Mouse (Mus musculus) liver, postnatal 0 days (tissue): ENCODE data around the gene Plp1. TPM values are rescaled to one million over a fixed set of nuclear protein-coding genes. Genes with fewer than 3 reads are reported as not detected.

Source experiments
- ATAC-seq: fragments of 200-750 bp; cut with Nextera tagmentation; 2 replicates; pipeline ENCODE4 v1.8.0; 2017; ENCODE audit warnings: mild to moderate bottlenecking, moderate library complexity
- DNase-seq: peaks from one replicate; pipeline ENCODE4 v3.0.0-alpha.2; 2016
- H3K27ac ChIP-seq: fragments of 300-500 bp; sonication (generic); 2 replicates; pipeline ENCODE4 v1.5.1; 2014; ENCODE audit warnings: antibody characterized with exemption, moderate library complexity, mild to moderate bottlenecking, low read depth
- H3K27me3 ChIP-seq: fragments of 300-500 bp; sonication (generic); 2 replicates; pipeline ENCODE4 v1.6.1; 2014; ENCODE audit warnings: low read length, control low read depth, mixed read lengths; ENCODE audit not compliant: insufficient read depth
- H3K36me3 ChIP-seq: fragments of 300-500 bp; sonication (generic); replicated peaks from 2 replicates; pipeline ENCODE4 v1.6.1; 2014; ENCODE audit warnings: mild to moderate bottlenecking, control low read depth, low read length, moderate library complexity, mixed read lengths; ENCODE audit not compliant: insufficient read depth
- H3K4me1 ChIP-seq: fragments of 300-500 bp; sonication (generic); 2 replicates; pipeline ENCODE4 v1.6.1; 2014; ENCODE audit warnings: antibody characterized with exemption, mild to moderate bottlenecking, control low read depth; ENCODE audit not compliant: insufficient read depth
- H3K4me2 ChIP-seq: fragments of 300-500 bp; sonication (generic); 2 replicates; pipeline ENCODE4 v1.6.1; 2014; ENCODE audit warnings: low read depth, mild to moderate bottlenecking, low read length, moderate library complexity, mixed read lengths
- H3K4me3 ChIP-seq: fragments of 300-500 bp; sonication (generic); 2 replicates; pipeline ENCODE4 v1.5.1; 2014; ENCODE audit warnings: low read depth, low read length
- H3K9ac ChIP-seq: fragments of 300-500 bp; sonication (generic); replicated peaks from 2 replicates; pipeline ENCODE4 v1.6.1; 2014; ENCODE audit warnings: mild to moderate bottlenecking, moderate library complexity
- H3K9me3 ChIP-seq: fragments of 300-500 bp; sonication (generic); 2 replicates; pipeline ENCODE4 v1.6.1; 2016; ENCODE audit warnings: mild to moderate bottlenecking, control low read depth, low read length, mixed read lengths
- CTCF ChIP-seq: sonication (generic); IDR thresholded peaks from 2 replicates; pipeline ENCODE4 v1.5.1; 2016; ENCODE audit warnings: antibody characterized with exemption, low read depth
- EP300 ChIP-seq: IDR thresholded peaks from 2 replicates; pipeline ENCODE4 v1.6.1; 2016; ENCODE audit warnings: antibody characterized with exemption, low read depth, mild to moderate bottlenecking
- WGBS: fragments of 180-500 bp; shearing (Covaris S2); extraction: QIAGEN DNeasy Blood & Tissue Kit; methylation state at CpG from one replicate; pipeline ENCODE4 v1.1.7; 2014; ENCODE audit not compliant: insufficient replicate concordance; 5-methylcytosine and 5-hydroxymethylcytosine counted together
- polyA plus RNA-seq: library from polyadenylated mRNA; unstranded; fragments of >200 nt; fragmentation: Nextera tagmentation; extraction: Ambion mirVana; gene quantifications from 2 replicates; pipeline ENCODE4 v1.2.1, GENCODE M21; 2015

The Plp1 gene
- 0.18 and 0.26 TPM in 2 replicates for polyA plus RNA-seq

DNA sequence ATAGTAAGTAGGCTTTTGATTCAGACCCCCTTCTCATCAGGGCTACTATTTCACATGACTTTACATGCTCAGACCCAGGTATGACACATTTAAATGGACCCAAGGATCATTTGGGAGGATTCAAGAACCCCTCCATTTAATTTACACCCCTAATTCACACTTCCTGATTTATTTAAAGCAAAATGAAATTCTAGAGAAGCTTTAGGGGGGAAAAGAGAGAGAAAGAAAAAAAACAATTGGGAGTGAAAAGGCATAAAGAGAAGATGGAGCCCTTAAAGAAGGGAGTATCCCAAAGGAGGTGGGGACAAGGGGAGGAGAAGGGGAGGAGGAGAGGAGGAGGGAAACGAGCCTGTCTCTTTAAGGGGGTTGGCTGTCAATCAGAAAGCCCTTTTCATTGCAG, at the start of gene Plp1:
Gene Plp1, plus strand, starts transcription at position 301 of the 400 bp plus-strand sequence.
- TF ChIP-seq CTCF, result no peak
- no peak for TF ChIP-seq EP300

GRCm38 (mm10) chrX:136773035-136773434, 49.4 kb upstream of the Plp1 start:
- DNase-seq (no peak), ATAC-seq (no peak)
- H3K9ac ChIP-seq, result no peak overlapping the region
- WGBS, result 56% methylated on average over 1 of the region's 1 CpGs
- TF ChIP-seq CTCF (no peak), EP300 (no peak)
- H3K27ac ChIP-seq, result no peak overlapping the region
- H3K4me1 ChIP-seq, result no peaks in the 10 kb centered on the region
- no peaks in the 10 kb centered on the region for H3K27me3 ChIP-seq
- no peaks in the 10 kb centered on the region for H3K9me3 ChIP-seq
- H3K36me3 ChIP-seq, result no peaks in the 10 kb centered on the region
- no peak overlapping the region for H3K4me3 ChIP-seq
- no peak overlapping the region for H3K4me2 ChIP-seq

More for the DNA sequence above, at the start of gene Plp1:
- no peak within 1 kb of the TSS for H3K4me3 ChIP-seq
- H3K27ac ChIP-seq, result no peak within 1 kb of the TSS
- H3K27me3 ChIP-seq, result no peaks in the 10 kb centered on the region
- no peak within 1 kb of the TSS for H3K4me2 ChIP-seq
- no peaks in the 10 kb centered on the region for H3K36me3 ChIP-seq
- no peak within 1 kb of the TSS for H3K9ac ChIP-seq
- 53% methylated on average over 1 of the region's 1 CpGs for WGBS
- ATAC-seq (no peak), DNase-seq (no peak)
- no peaks in the 10 kb centered on the region for H3K9me3 ChIP-seq
- no peaks in the 10 kb centered on the region for H3K4me1 ChIP-seq

DNA sequence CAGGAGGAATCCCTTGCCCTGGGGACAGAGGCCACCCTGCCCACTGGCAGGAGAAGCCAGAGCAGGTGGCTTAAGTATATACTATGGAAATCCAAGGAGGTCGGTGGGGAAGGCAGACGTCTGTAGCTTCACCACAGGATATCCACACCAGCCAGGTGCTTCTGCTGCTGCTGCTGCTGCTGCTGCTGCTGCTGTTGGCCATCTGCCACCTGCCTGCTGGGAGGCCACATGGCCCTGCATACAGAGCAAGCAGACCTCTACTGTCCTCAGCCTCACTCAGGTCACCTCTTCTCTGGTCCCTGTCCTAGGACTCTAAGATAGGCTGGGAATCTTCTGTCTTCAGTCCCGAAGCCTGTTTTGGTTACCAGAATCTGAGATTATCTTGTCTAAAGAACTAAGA, 44.4 kb upstream of the Plp1 start:
- Histone ChIP-seq H3K27me3 (0 out of 2 replicates have a peak, but pooled peaks cover 2% of the 10 kb centered on the region), H3K4me2 (no peak overlapping the region), H3K9me3 (no peaks in the 10 kb centered on the region), H3K4me1 (no peaks in the 10 kb centered on the region), H3K4me3 (no peak overlapping the region), H3K9ac (no peak overlapping the region), H3K27ac (no peak overlapping the region), H3K36me3 (no peaks in the 10 kb centered on the region)
- 73% methylated on average over 3 of the region's 3 CpGs for WGBS
- DNase-seq (no peak), ATAC-seq (no peak)
- TF ChIP-seq CTCF, result no peak
- TF ChIP-seq EP300, result no peak

- Histone ChIP-seq H3K36me3 (no peaks in the 10 kb centered on the region), H3K4me1 (no peaks in the 10 kb centered on the region), H3K4me2 (no peak overlapping the region), H3K27ac (no peak overlapping the region), H3K27me3 (0 out of 2 replicates have a peak, but pooled peaks cover 2% of the 10 kb centered on the region), H3K9ac (no peak overlapping the region), H3K9me3 (no peaks in the 10 kb centered on the region), H3K4me3 (no peak overlapping the region)
- no peak for DNase-seq
- TF ChIP-seq EP300 (no peak), CTCF (no peak)
- ATAC-seq, result no peak
- WGBS, result 58% methylated on average over 2 of the region's 2 CpGs
Observed at GRCm38 (mm10) chrX:136779262-136779661, 43.2 kb upstream of the Plp1 start.

- H3K9me3 ChIP-seq, result no peaks in the 10 kb centered on the region
- H3K4me1 ChIP-seq, result no peaks in the 10 kb centered on the region
- no peaks in the 10 kb centered on the region for H3K36me3 ChIP-seq
- 0 out of 2 replicates have a peak, but pooled peaks cover 2% of the 10 kb centered on the region for H3K27me3 ChIP-seq
- H3K9ac ChIP-seq, result no peak within 1 kb of the TSS
- TF ChIP-seq CTCF (no peak), EP300 (no peak)
- no peak for DNase-seq
- no peak within 1 kb of the TSS for H3K4me2 ChIP-seq
- 81% methylated on average over 3 of the region's 3 CpGs for WGBS
- H3K4me3 ChIP-seq, result no peak within 1 kb of the TSS
- no peak within 1 kb of the TSS for H3K27ac ChIP-seq
- ATAC-seq, result no peak
Observed at GRCm38 (mm10) chrX:136780041-136780440, 42.4 kb upstream of the Plp1 start, which contains the start of gene Glra4. Glra4 (minus strand) TSS chrX:136780141.

DNA sequence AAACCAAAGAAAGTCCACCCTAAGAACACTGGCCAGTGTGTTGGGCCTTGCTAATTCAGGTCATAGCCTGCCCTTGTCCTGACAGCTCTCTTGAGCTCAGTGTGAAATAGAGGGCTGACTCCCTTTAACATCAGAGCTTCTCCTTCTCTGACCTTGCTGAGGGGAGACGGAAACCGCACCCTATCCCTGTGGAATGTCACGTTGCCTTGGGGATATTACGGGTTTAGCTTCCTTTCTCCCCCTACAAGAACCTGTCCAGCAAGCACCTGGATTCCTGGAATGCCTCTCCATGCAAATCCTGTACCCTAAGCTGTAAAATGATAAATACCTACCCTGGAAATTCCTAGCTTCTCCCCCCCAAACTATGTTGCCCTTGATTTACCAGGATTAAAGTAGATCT, 33.0 kb upstream of the Plp1 start:
- 75% methylated on average over 4 of the region's 4 CpGs for WGBS
- no peak for TF ChIP-seq EP300
- TF ChIP-seq CTCF, result no peak
- ATAC-seq (no peak), DNase-seq (no peak)
- no peaks in the 10 kb centered on the region for H3K4me1 ChIP-seq
- H3K36me3 ChIP-seq, result no peaks in the 10 kb centered on the region
- no peak overlapping the region for H3K27ac ChIP-seq
- H3K4me2 ChIP-seq, result no peak overlapping the region
- no peak overlapping the region for H3K9ac ChIP-seq
- H3K4me3 ChIP-seq, result no peak overlapping the region
- H3K27me3 ChIP-seq, result peaks cover 2% of the 10 kb centered on the region; the same call in 1 of the 2 replicates
- no peaks in the 10 kb centered on the region for H3K9me3 ChIP-seq

GRCm38 (mm10) chrX:136797223-136797622, 25.2 kb upstream of the Plp1 start:
- no peaks in the 10 kb centered on the region for H3K9me3 ChIP-seq
- H3K4me1 ChIP-seq, result no peaks in the 10 kb centered on the region

More at GRCm38 (mm10) chrX:136797223-136797622, 25.2 kb upstream of the Plp1 start:
- ATAC-seq (no peak), DNase-seq (no peak)
- no peaks in the 10 kb centered on the region for H3K27me3 ChIP-seq
- H3K9ac ChIP-seq, result no peak overlapping the region
- no peak overlapping the region for H3K27ac ChIP-seq
- WGBS, result 47% methylated on average over 2 of the region's 2 CpGs
- H3K4me2 ChIP-seq, result no peak overlapping the region
- TF ChIP-seq CTCF (no peak), EP300 (no peak)
- no peaks in the 10 kb centered on the region for H3K36me3 ChIP-seq
- H3K4me3 ChIP-seq, result no peak overlapping the region
